Mouse (Mus musculus): ENCODE measurements around the gene Vhl. TPM values are rescaled to one million over a fixed set of nuclear protein-coding genes. Genes with fewer than 3 reads are reported as not detected.

Vhl gene
- polyA plus RNA-seq (2015; fragmentation: Nextera tagmentation; extraction: Ambion mirVana): 36.1 and 39.3 TPM in 2 replicates

GRCm38 (mm10) chr6:113623941-113624751 is at the start of gene Vhl:
TSS of gene Vhl (plus strand) at chr6:113623959.
- Histone ChIP-seq H3K4me2 (peak within 1 kb of the TSS; percentile 85), H3K9me3 (replicated peaks) (no peaks in the 10 kb centered on the region), H3K4me1 (peaks cover 15% of the 10 kb centered on the region), H3K27me3 (no peaks in the 10 kb centered on the region), H3K9ac (peak within 1 kb of the TSS; percentile 56), H3K27ac (peak within 1 kb of the TSS; percentile 91), H3K36me3 (peaks cover 17% of the 10 kb centered on the region), H3K4me3 (replicated peaks) (peak within 1 kb of the TSS; percentile 74)
- under 1% methylated on average over 74 of the region's 76 CpGs for WGBS
- peak; percentile 88 for ATAC-seq (replicated peaks; ENCODE audit: low FRiP score)

GRCm38 (mm10) chr6:113576044-113576443 is 47.7 kb upstream of the Vhl start:
- H3K9me3 ChIP-seq (replicated peaks): no peaks in the 10 kb centered on the region

GRCm38 (mm10) chr6:113579306-113579705 is 44.5 kb upstream of the Vhl start:
- Histone ChIP-seq H3K4me3 (replicated peaks) (no peak overlapping the region), H3K36me3 (peaks cover 50% of the 10 kb centered on the region), H3K27me3 (no peaks in the 10 kb centered on the region), H3K4me2 (no peak overlapping the region), H3K9ac (no peak overlapping the region), H3K27ac (no peak overlapping the region), H3K9me3 (replicated peaks) (no peaks in the 10 kb centered on the region), H3K4me1 (no peaks in the 10 kb centered on the region)
- ATAC-seq (replicated peaks; ENCODE audit: low FRiP score): no peak
- WGBS: 94% methylated on average over 3 of the region's 3 CpGs

More at GRCm38 (mm10) chr6:113576044-113576443, 47.7 kb upstream of the Vhl start:
- ATAC-seq (replicated peaks; ENCODE audit: low FRiP score): no peak
- Histone ChIP-seq H3K27me3 (no peaks in the 10 kb centered on the region), H3K9ac (no peak overlapping the region), H3K4me1 (no peaks in the 10 kb centered on the region), H3K27ac (no peak overlapping the region), H3K36me3 (peaks cover 64% of the 10 kb centered on the region), H3K4me2 (no peak overlapping the region), H3K4me3 (replicated peaks) (no peak overlapping the region)
- WGBS: 95% methylated on average over 6 of the region's 6 CpGs

GRCm38 (mm10) chr6:113583023-113583422 is 40.7 kb upstream of the Vhl start:
- no peak overlapping the region for H3K27ac ChIP-seq
- H3K9me3 ChIP-seq (replicated peaks): no peaks in the 10 kb centered on the region
- no peaks in the 10 kb centered on the region for H3K4me1 ChIP-seq
- H3K27me3 ChIP-seq: no peaks in the 10 kb centered on the region
- H3K9ac ChIP-seq: no peak overlapping the region
- H3K36me3 ChIP-seq: peaks cover 29% of the 10 kb centered on the region
- H3K4me3 ChIP-seq (replicated peaks): no peak overlapping the region
- H3K4me2 ChIP-seq: no peak overlapping the region
- 90% methylated on average over 4 of the region's 4 CpGs for WGBS
- no peak for ATAC-seq (replicated peaks; ENCODE audit: low FRiP score)

GRCm38 (mm10) chr6:113585065-113585464 is 38.7 kb upstream of the Vhl start:
- Histone ChIP-seq H3K27me3 (no peaks in the 10 kb centered on the region), H3K4me1 (no peaks in the 10 kb centered on the region), H3K9me3 (replicated peaks) (no peaks in the 10 kb centered on the region), H3K9ac (no peak overlapping the region), H3K27ac (no peak overlapping the region), H3K36me3 (peaks cover 34% of the 10 kb centered on the region), H3K4me2 (no peak overlapping the region), H3K4me3 (replicated peaks) (no peak overlapping the region)
- ATAC-seq (replicated peaks; ENCODE audit: low FRiP score): no peak
- WGBS: 89% methylated on average over 5 of the region's 5 CpGs

GRCm38 (mm10) chr6:113586466-113587183 is 37.1 kb upstream of the Vhl start:
- Histone ChIP-seq H3K4me1 (no peaks in the 10 kb centered on the region), H3K36me3 (peaks cover 20% of the 10 kb centered on the region), H3K9ac (no peak overlapping the region), H3K4me3 (replicated peaks) (no peak overlapping the region), H3K27ac (no peak overlapping the region), H3K27me3 (no peaks in the 10 kb centered on the region), H3K9me3 (replicated peaks) (no peaks in the 10 kb centered on the region), H3K4me2 (no peak overlapping the region)
- no peak for ATAC-seq (replicated peaks; ENCODE audit: low FRiP score)
- WGBS: 71% methylated on average over 5 of the region's 5 CpGs

GRCm38 (mm10) chr6:113592637-113593036 is 31.1 kb upstream of the Vhl start:
- H3K36me3 ChIP-seq: peaks cover 13% of the 10 kb centered on the region
- H3K4me2 ChIP-seq: no peak overlapping the region
- no peaks in the 10 kb centered on the region for H3K4me1 ChIP-seq
- ATAC-seq (replicated peaks; ENCODE audit: low FRiP score): no peak
- H3K9ac ChIP-seq: no peak overlapping the region
- H3K27me3 ChIP-seq: no peaks in the 10 kb centered on the region
- no peaks in the 10 kb centered on the region for H3K9me3 ChIP-seq (replicated peaks)
- H3K4me3 ChIP-seq (replicated peaks): no peak overlapping the region
- 94% methylated on average over 2 of the region's 2 CpGs for WGBS
- no peak overlapping the region for H3K27ac ChIP-seq

GRCm38 (mm10) chr6:113597945-113598344 is 25.8 kb upstream of the Vhl start:
- Histone ChIP-seq H3K9me3 (replicated peaks) (no peaks in the 10 kb centered on the region), H3K4me2 (no peak overlapping the region), H3K4me1 (peaks cover 6% of the 10 kb centered on the region), H3K27ac (no peak overlapping the region), H3K36me3 (peaks cover 9% of the 10 kb centered on the region; the same call in 1 of the 2 replicates), H3K4me3 (replicated peaks) (no peak overlapping the region), H3K9ac (no peak overlapping the region), H3K27me3 (no peaks in the 10 kb centered on the region)
- WGBS: 93% methylated on average over 4 of the region's 4 CpGs
- no peak for ATAC-seq (replicated peaks; ENCODE audit: low FRiP score)

GRCm38 (mm10) chr6:113599833-113600232 is 23.9 kb upstream of the Vhl start:
- no peak overlapping the region for H3K27ac ChIP-seq
- WGBS: 69% methylated on average over 5 of the region's 5 CpGs

GRCm38 (mm10) chr6:113600543-113601139 is 23.1 kb upstream of the Vhl start, which contains the start of gene Fancd2os:
TSS of gene Fancd2os (minus strand) at chr6:113600715.
- Histone ChIP-seq H3K4me3 (replicated peaks) (no peak within 1 kb of the TSS), H3K36me3 (0 out of 2 replicates have a peak, but pooled peaks cover 5% of the 10 kb centered on the region), H3K9me3 (replicated peaks) (no peaks in the 10 kb centered on the region), H3K9ac (0 out of 2 replicates have a peak within 1 kb of the TSS, but pooled peaks have one; percentile 7), H3K27ac (0 out of 2 replicates have a peak within 1 kb of the TSS, but pooled peaks have one; percentile 3), H3K4me1 (peaks cover 13% of the 10 kb centered on the region), H3K27me3 (no peaks in the 10 kb centered on the region), H3K4me2 (0 out of 2 replicates have a peak within 1 kb of the TSS, but pooled peaks have one; percentile 9)
- 47% methylated on average over 23 of the region's 23 CpGs for WGBS
- no peak; the same call in 1 of the 2 replicates for ATAC-seq (replicated peaks; ENCODE audit: low FRiP score)

More at GRCm38 (mm10) chr6:113599833-113600232, 23.9 kb upstream of the Vhl start:
- H3K4me3 ChIP-seq (replicated peaks): no peak overlapping the region
- ATAC-seq (replicated peaks; ENCODE audit: low FRiP score): no peak
- 0 out of 2 replicates have a peak, but pooled peaks cover 5% of the 10 kb centered on the region for H3K36me3 ChIP-seq
- no peaks in the 10 kb centered on the region for H3K9me3 ChIP-seq (replicated peaks)
- peaks cover 9% of the 10 kb centered on the region for H3K4me1 ChIP-seq
- no peak overlapping the region for H3K4me2 ChIP-seq
- no peak overlapping the region for H3K9ac ChIP-seq
- no peaks in the 10 kb centered on the region for H3K27me3 ChIP-seq

GRCm38 (mm10) chr6:113602821-113603220 is 20.9 kb upstream of the Vhl start:
- H3K27ac ChIP-seq: no peak overlapping the region
- no peaks in the 10 kb centered on the region for H3K27me3 ChIP-seq
- H3K9ac ChIP-seq: no peak overlapping the region
- no peak overlapping the region for H3K4me2 ChIP-seq
- peaks cover 25% of the 10 kb centered on the region for H3K4me1 ChIP-seq
- H3K4me3 ChIP-seq (replicated peaks): no peak overlapping the region
- 87% methylated on average over 6 of the region's 6 CpGs for WGBS
- H3K9me3 ChIP-seq (replicated peaks): no peaks in the 10 kb centered on the region
- no peak for ATAC-seq (replicated peaks; ENCODE audit: low FRiP score)
- H3K36me3 ChIP-seq: peaks cover 11% of the 10 kb centered on the region; the same call in 1 of the 2 replicates

All from kidney, embryonic 15.5 days (tissue).